Mouse (Mus musculus) heart, adult 18-20 months (tissue): ENCODE results near the gene Sfxn5. TPM values are rescaled to one million over a fixed set of nuclear protein-coding genes. Genes with fewer than 3 reads are reported as not detected.

Source experiments
- DNase-seq, 2 experiments: peaks; one replicate each; pipeline ENCODE4 v3.0.0; 2021 to 2022; ENCODE audit warnings: mixed read lengths in 1 of 2
- microRNA-seq, 2 experiments: library from miRNA; unstranded; fragments of <30 nt; microRNA quantifications; one replicate each; pipeline ENCODE4 v1.2.0; 2022
- total RNA-seq, 2 experiments: library from RNA; stranded (reverse); gene quantifications; 2 replicates each; pipeline ENCODE4 v1.2.3; 2021

Sfxn5 gene
- total RNA-seq, 2 experiments from 2014 or later = 2.8 to 5.7 TPM

- peak; percentile 9 to 38 for DNase-seq
Observed at GRCm38 (mm10) chr6:85189911-85190591, 143.2 kb downstream of the Sfxn5 start.

GRCm38 (mm10) chr6:85189361-85189760 lies 143.9 kb downstream of the Sfxn5 start:
- no peak for DNase-seq

- no peak for DNase-seq
Observed at GRCm38 (mm10) chr6:85188256-85189110, 144.7 kb downstream of the Sfxn5 start.

GRCm38 (mm10) chr6:85187340-85188211 lies 145.6 kb downstream of the Sfxn5 start, which contains the start of gene Emx1:
Gene Emx1, plus strand, starts transcription at chr6:85187438.
- peak in 1 of 2 experiments; percentile 13 for DNase-seq

- DNase-seq = no peak
Observed at GRCm38 (mm10) chr6:85186744-85187059, 146.5 kb downstream of the Sfxn5 start.

GRCm38 (mm10) chr6:85186033-85186743 lies 147.0 kb downstream of the Sfxn5 start:
- no peak for DNase-seq

GRCm38 (mm10) chr6:85183951-85184350 lies 149.3 kb downstream of the Sfxn5 start:
- DNase-seq = no peak

GRCm38 (mm10) chr6:85180036-85180435 lies 153.2 kb downstream of the Sfxn5 start:
- DNase-seq = no peak

GRCm38 (mm10) chr6:85179569-85179968 lies 153.7 kb downstream of the Sfxn5 start:
- no peak for DNase-seq

GRCm38 (mm10) chr6:85165440-85165921 lies 167.7 kb downstream of the Sfxn5 start:
- no peak for DNase-seq

Small RNA genes lying within 50 kb of the gene (microRNA-seq; reads per million reads assigned to microRNA genes)
- gene Mir705 = 0 to 0.38 reads per million in 2 experiments

Other genes starting within 250 kb of the Sfxn5 start
- 100 to 1,000 TPM in 1 of 2 experiments, 10 to 100 TPM in 1; 97.0 to 109 TPM for gene Spr, start 195.7 kb downstream of the Sfxn5 start, total RNA-seq
- gene Emx1, start 146.0 kb downstream of the Sfxn5 start, total RNA-seq = not detected
- gene Rab11fip5, start 41.2 kb upstream of the Sfxn5 start, total RNA-seq = 10 to 100 TPM; 56.3 to 75.5 TPM
- not detected for gene Noto, start 90.5 kb upstream of the Sfxn5 start, total RNA-seq
- gene Smyd5, start 98.6 kb upstream of the Sfxn5 start, total RNA-seq = 10 to 100 TPM; 11.5 to 13.1 TPM
- gene Cct7, start 118.1 kb upstream of the Sfxn5 start, total RNA-seq = 100 to 1,000 TPM; 153 to 178 TPM
- 10 to 100 TPM in 1 of 2 experiments, 1 to 10 TPM in 1; 9.5 to 14.1 TPM for gene Pradc1, start 118.5 kb upstream of the Sfxn5 start, total RNA-seq
- gene Fbxo41, start 169.6 kb upstream of the Sfxn5 start, total RNA-seq = not detected
- gene Egr4, start 180.2 kb upstream of the Sfxn5 start, total RNA-seq = not detected